Mouse (Mus musculus): Measurements from ENCODE around the gene Anapc16. TPM values are rescaled to one million over a fixed set of nuclear protein-coding genes. Genes with fewer than 3 reads are reported as not detected.
A peak's percentile ranks its signal among the peaks of the same experiment; 100 is the strongest.

The Anapc16 gene
- polyA plus RNA-seq, 1 experiment from 2014 or later = 84.7 TPM

DNA sequence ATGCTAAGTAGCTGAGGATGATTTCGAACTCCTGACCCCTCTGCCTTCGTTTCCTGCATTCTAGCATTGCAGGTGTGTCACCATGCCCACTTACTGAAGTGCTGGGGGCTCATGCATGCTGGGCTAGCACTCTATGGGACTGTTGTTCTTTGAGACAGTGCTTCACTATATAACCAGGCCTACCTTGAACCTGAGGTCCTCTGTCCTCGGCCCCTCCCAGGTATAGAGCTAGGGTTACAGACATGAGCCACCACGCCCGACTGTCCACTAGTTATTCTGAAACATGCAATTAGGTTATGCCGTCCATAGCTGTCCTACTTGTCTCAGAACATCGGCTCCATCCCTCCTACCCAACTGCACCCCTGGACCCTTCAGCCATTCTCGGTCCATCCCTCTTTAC is 31.1 kb downstream of the Anapc16 start:
- H3K4me2 ChIP-seq = no peak overlapping the region

DNA sequence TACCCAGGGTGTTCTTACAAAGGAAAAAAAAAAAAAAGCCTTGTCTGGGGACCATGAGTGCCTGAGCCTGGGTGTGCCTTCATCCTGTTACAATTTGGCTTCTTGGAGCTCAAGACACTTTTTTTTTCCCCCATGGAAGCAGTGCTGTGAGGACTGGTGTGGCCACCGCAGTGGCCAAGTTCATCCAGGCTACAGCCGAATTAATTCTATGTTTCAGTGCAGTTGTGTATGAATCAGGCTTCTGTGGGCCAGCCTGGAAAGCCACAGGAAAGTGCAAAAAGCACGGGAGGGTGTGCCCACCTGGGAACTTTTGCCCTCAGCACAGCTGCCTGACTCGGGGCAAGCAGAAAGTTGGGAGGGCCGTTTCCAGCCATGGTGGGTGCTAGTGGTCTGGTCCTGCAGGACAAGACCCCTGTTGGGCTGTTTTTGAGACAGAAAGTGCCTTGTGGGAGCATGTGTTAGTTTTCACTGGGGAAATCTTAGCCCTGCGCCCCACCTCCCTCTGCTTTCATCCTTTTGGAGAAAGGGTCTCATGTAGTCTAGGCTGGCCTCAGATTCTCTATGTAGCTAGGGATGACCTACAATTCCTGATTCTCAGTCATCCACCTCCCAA is 32.4 kb downstream of the Anapc16 start:
- Histone ChIP-seq H3K4me1 (replicated peaks) (peaks cover 40% of the 10 kb centered on the region), H3K27me3 (replicated peaks) (0 out of 2 replicates have a peak, but pooled peaks cover 3% of the 10 kb centered on the region), H3K4me3 (peak overlapping the region; percentile 54), H3K4me2 (peak overlapping the region; percentile 77), H3K27ac (ENCODE audit: poor library complexity, severe bottlenecking) (peak overlapping the region; percentile 95), H3K9ac (peak overlapping the region; percentile 76), H3K36me3 (no peaks in the 10 kb centered on the region), H3K9me3 (replicated peaks) (0 out of 2 replicates have a peak, but pooled peaks cover 4% of the 10 kb centered on the region)
- 17% methylated on average over 6 of the region's 6 CpGs for WGBS
- no peak for ATAC-seq (ENCODE audit: insufficient number of reproducible peaks, low FRiP score)

More for the DNA sequence above, 31.1 kb downstream of the Anapc16 start:
- H3K27me3 ChIP-seq (replicated peaks) = 0 out of 2 replicates have a peak, but pooled peaks cover 3% of the 10 kb centered on the region
- no peak overlapping the region for H3K27ac ChIP-seq (ENCODE audit: poor library complexity, severe bottlenecking)
- no peak for ATAC-seq (ENCODE audit: insufficient number of reproducible peaks, low FRiP score)
- 87% methylated on average over 8 of the region's 8 CpGs for WGBS
- H3K4me3 ChIP-seq = no peak overlapping the region
- no peaks in the 10 kb centered on the region for H3K36me3 ChIP-seq
- H3K9ac ChIP-seq = no peak overlapping the region
- 0 out of 2 replicates have a peak, but pooled peaks cover 2% of the 10 kb centered on the region for H3K9me3 ChIP-seq (replicated peaks)
- H3K4me1 ChIP-seq (replicated peaks) = peaks cover 39% of the 10 kb centered on the region

DNA sequence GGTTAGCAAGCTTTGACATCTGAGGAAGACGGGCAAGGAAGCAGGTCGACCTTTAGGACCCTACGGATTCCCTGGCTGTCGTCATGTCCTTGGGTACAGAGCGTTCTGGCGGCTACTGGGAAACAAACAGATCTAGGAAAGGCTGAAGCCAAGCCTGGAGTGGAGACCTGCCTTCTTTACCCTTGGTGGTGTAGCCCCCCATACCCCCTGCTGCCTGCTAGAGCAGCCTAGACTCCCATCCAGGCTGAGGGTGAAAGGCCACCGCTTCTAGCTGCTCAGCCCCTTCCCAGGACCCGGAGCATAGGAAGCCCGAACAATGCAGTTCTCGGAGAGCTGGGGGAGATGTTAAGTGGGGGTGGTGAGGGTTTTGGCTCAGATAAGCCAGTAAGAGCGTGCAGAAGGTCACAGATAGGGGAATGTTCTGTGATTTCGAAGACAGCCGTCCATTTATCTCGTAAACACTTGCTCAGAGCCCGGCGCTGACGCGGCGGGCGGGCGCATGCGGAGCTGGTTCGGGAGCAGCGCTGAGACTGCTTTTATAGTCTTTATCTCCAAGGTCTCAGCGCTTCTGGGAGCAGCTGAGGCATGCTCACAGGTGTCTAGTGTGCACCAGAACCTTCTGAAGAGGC is 33.0 kb downstream of the Anapc16 start:
- peak overlapping the region; percentile 76 for H3K9ac ChIP-seq
- no peaks in the 10 kb centered on the region for H3K36me3 ChIP-seq
- peak overlapping the region; percentile 54 for H3K4me3 ChIP-seq
- H3K4me1 ChIP-seq (replicated peaks) = peaks cover 41% of the 10 kb centered on the region
- H3K4me2 ChIP-seq = peak overlapping the region; percentile 77
- WGBS = under 1% methylated on average over 25 of the region's 25 CpGs
- H3K9me3 ChIP-seq (replicated peaks) = 0 out of 2 replicates have a peak, but pooled peaks cover 4% of the 10 kb centered on the region
- peak; percentile 40; the same call in 1 of the 2 replicates for ATAC-seq (ENCODE audit: insufficient number of reproducible peaks, low FRiP score)
- 0 out of 2 replicates have a peak, but pooled peaks cover 3% of the 10 kb centered on the region for H3K27me3 ChIP-seq (replicated peaks)
- H3K27ac ChIP-seq (ENCODE audit: poor library complexity, severe bottlenecking) = peak overlapping the region; percentile 95

DNA sequence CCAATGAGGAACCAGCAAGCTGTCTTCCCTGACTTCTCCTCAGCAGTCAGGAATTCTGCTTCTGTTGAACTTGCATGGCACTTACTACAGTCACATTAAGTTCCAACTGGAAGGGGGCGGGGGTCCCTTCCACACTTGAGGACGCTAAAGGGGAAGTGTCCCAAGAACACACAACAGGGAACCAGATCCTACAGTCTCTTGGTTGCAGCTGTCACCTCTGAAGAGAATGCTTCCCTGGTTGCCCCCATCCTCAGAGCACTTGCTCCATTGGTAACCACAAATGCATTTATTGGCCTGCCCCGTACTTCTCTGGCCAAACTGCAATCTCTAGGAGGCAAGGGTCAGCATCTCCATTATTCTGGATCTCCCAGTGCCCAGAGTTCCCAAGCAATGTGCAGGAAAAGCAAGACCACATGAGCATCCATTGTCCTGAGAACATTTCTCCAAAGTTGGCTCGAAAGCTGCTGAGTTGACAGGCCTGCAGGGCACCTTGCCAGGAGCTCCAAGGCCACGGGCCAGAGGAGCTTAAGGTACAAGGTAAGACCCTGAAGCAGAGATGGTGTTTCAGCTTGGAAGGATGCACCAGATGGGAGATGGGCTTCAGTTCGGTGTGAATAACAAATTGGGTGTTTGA is 35.5 kb downstream of the Anapc16 start:
- H3K9ac ChIP-seq = no peak overlapping the region
- no peak overlapping the region for H3K27ac ChIP-seq (ENCODE audit: poor library complexity, severe bottlenecking)
- H3K36me3 ChIP-seq = no peaks in the 10 kb centered on the region
- H3K9me3 ChIP-seq (replicated peaks) = 0 out of 2 replicates have a peak, but pooled peaks cover 4% of the 10 kb centered on the region
- peaks cover 33% of the 10 kb centered on the region for H3K4me1 ChIP-seq (replicated peaks)
- WGBS = 80% methylated on average over 6 of the region's 6 CpGs
- 0 out of 2 replicates have a peak, but pooled peaks cover 3% of the 10 kb centered on the region for H3K27me3 ChIP-seq (replicated peaks)
- H3K4me2 ChIP-seq = no peak overlapping the region
- no peak overlapping the region for H3K4me3 ChIP-seq
- ATAC-seq (ENCODE audit: insufficient number of reproducible peaks, low FRiP score) = no peak

DNA sequence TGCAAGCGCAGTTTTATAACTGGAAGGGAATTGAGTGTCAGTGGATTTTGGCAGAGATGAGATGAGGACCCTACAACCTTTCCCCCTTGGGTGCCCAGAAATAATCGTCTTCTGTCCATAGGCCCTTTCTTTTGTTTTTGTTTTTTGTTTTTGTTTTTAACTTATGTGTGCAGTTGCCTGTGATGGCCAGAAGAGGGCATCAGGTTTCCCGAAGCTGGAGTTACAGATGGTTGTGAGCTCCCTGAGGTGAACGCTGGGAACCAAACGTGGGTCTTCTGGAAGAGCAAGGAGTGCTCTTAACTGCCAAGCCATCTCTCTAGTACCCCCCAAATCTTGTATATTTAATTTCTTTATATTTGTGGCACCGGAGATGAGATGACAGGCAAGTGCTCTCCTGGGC is 36.2 kb downstream of the Anapc16 start:
- Histone ChIP-seq H3K9me3 (replicated peaks) (0 out of 2 replicates have a peak, but pooled peaks cover 4% of the 10 kb centered on the region), H3K9ac (no peak overlapping the region), H3K27ac (ENCODE audit: poor library complexity, severe bottlenecking) (no peak overlapping the region), H3K4me3 (no peak overlapping the region), H3K27me3 (replicated peaks) (0 out of 2 replicates have a peak, but pooled peaks cover 2% of the 10 kb centered on the region), H3K4me1 (replicated peaks) (peaks cover 33% of the 10 kb centered on the region), H3K36me3 (no peaks in the 10 kb centered on the region), H3K4me2 (no peak overlapping the region)
- 87% methylated on average over 6 of the region's 6 CpGs for WGBS
- ATAC-seq (ENCODE audit: insufficient number of reproducible peaks, low FRiP score) = no peak

DNA sequence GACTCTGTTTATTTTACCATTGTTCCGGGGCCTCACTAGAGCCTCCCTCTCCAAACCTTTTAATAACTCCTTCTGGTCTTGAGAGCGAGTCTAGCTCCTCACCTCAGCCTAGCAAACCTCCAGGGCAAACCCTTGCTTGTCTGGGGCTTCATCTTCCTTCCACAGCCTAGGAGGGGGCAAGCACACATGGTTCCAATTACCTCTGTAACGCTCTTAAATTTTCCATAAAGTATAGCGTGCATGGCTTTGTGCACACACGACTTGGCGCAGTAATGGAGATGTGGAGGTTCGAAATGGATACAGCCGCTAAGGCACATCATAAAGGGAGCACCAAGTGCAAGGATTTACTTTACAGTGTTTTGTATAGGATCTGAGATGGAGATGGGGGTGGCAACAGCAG is 37.1 kb downstream of the Anapc16 start:
- peak overlapping the region; percentile 65; the same call in 1 of the 2 replicates for H3K27ac ChIP-seq (ENCODE audit: poor library complexity, severe bottlenecking)
- no peaks in the 10 kb centered on the region for H3K36me3 ChIP-seq
- no peak for ATAC-seq (ENCODE audit: insufficient number of reproducible peaks, low FRiP score)
- H3K9me3 ChIP-seq (replicated peaks) = 0 out of 2 replicates have a peak, but pooled peaks cover 4% of the 10 kb centered on the region
- no peak overlapping the region for H3K4me2 ChIP-seq
- H3K4me1 ChIP-seq (replicated peaks) = peaks cover 30% of the 10 kb centered on the region
- H3K9ac ChIP-seq = no peak overlapping the region; the same call in 1 of the 2 replicates
- WGBS = 77% methylated on average over 8 of the region's 8 CpGs
- no peak overlapping the region for H3K4me3 ChIP-seq
- no peaks in the 10 kb centered on the region for H3K27me3 ChIP-seq (replicated peaks)

DNA sequence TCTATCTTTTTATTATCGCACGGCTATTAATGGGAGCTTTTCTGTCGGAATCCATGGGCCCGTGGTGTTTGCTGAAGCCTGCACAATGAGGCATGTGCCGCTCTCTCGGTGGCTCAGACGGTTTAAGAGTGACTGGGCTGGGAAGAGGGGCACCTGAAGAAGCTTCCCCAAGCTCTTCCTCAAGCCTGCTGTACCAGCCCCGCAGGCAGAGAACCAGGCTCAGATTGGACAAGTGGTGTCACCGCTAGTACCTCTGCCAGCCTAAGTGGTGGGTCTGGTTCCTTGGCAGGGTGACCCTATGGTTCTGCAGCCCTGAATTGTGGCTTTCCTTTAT is 37.6 kb downstream of the Anapc16 start:
- Histone ChIP-seq H3K27me3 (replicated peaks) (no peaks in the 10 kb centered on the region), H3K4me3 (no peak overlapping the region), H3K9me3 (replicated peaks) (0 out of 2 replicates have a peak, but pooled peaks cover 4% of the 10 kb centered on the region), H3K36me3 (no peaks in the 10 kb centered on the region), H3K9ac (peak overlapping the region; percentile 43; the same call in 1 of the 2 replicates), H3K27ac (ENCODE audit: poor library complexity, severe bottlenecking) (peak overlapping the region; percentile 65), H3K4me1 (replicated peaks) (peaks cover 25% of the 10 kb centered on the region), H3K4me2 (peak overlapping the region; percentile 64)
- WGBS = 33% methylated on average over 9 of the region's 9 CpGs
- ATAC-seq (ENCODE audit: insufficient number of reproducible peaks, low FRiP score) = peak; percentile 8; the same call in 1 of the 2 replicates

DNA sequence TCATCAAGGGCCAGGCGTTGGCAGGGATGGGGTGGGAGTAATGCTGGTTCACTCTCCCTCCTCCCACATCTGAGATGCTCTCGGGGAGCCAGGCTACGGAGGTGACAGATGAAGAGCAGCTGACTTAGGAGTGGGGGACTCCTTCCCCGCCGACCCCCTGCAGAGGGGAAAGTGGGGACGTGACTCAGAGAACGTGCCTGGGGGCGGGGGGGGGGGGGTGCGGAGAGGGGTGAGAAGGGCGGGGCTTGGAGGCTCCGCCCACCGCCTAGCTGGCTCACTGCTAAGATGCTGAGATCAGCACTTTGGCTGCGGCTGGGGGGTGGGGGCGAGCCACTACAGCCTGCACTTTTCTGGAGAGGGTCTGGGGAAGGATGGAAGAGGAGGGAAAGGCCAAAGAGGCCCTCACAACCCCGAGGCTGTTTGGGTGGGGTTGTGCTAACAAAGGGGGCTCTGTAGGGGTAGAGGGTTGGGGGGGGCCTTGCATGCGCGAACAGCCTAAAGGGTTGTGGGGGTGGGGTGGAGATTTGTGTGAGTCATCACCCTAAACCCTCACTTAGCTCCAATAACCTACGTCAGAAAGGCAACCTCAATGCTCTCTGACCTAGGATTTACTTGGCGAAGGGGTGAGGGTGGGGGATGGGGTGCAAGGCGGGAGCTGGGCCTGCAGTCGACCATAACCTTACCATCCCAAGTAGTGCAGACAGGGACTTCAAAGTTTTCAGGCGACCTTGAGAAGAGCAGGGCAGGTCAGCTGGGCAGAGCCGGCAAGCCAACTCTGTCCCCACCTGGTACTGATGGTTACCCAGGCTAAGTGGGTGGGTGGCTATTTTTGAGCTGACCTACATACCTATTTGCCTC is 38.2 kb downstream of the Anapc16 start:
- Histone ChIP-seq H3K27me3 (replicated peaks) (no peaks in the 10 kb centered on the region), H3K27ac (ENCODE audit: poor library complexity, severe bottlenecking) (peak overlapping the region; percentile 65), H3K4me2 (peak overlapping the region; percentile 64), H3K4me1 (replicated peaks) (peaks cover 25% of the 10 kb centered on the region), H3K4me3 (peak overlapping the region; percentile 23), H3K36me3 (no peaks in the 10 kb centered on the region), H3K9ac (peak overlapping the region; percentile 23; the same call in 1 of the 2 replicates), H3K9me3 (replicated peaks) (0 out of 2 replicates have a peak, but pooled peaks cover 4% of the 10 kb centered on the region)
- ATAC-seq (ENCODE audit: insufficient number of reproducible peaks, low FRiP score) = peak; percentile 71
- WGBS = 7% methylated on average over 22 of the region's 23 CpGs

DNA sequence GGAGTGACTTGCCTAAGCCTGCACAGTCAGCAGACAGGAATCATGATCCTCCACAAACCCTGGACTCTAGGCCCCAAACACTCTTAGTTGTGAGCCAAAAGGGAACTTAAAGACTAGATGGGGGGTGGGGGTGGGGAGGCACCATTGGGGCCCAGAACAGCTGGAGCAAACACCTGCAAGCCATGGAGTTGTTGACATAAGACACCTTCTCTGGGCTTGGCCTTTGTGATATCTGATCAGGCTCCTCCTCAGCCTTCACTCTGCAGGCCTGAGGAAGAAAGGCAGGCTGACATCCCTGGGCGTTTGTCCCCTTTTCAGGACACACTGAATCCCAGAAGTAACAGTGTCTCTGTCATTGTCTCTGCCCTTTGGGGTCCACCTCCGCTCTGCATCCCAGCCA is 39.3 kb downstream of the Anapc16 start:
- ATAC-seq (ENCODE audit: insufficient number of reproducible peaks, low FRiP score) = no peak
- WGBS = 76% methylated on average over 2 of the region's 2 CpGs

DNA sequence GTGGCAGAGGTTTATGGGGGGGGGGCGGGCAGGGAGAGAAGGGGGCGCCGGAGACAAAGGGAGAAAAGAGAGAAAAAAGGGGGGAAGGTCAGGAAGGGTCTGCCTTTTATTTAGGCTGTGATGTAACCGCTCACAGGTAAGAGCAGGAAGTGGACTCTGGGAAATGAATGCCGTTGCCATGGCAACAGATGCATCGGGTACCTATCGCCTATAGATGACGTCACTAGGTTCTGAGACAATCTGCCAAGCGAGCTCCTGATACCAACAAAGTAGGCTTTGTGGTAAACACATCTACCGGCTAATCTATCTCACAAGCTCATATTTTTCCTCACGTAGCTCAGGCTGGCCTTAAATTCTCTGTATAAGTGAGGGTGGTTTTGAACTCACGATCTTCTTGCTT is 43.4 kb downstream of the Anapc16 start:
- H3K36me3 ChIP-seq = no peaks in the 10 kb centered on the region
- peaks cover 33% of the 10 kb centered on the region for H3K27me3 ChIP-seq (replicated peaks)
- 68% methylated on average over 11 of the region's 12 CpGs for WGBS
- no peak overlapping the region for H3K9ac ChIP-seq
- no peak for ATAC-seq (ENCODE audit: insufficient number of reproducible peaks, low FRiP score)
- H3K9me3 ChIP-seq (replicated peaks) = no peaks in the 10 kb centered on the region
- no peak overlapping the region for H3K27ac ChIP-seq (ENCODE audit: poor library complexity, severe bottlenecking)
- no peak overlapping the region for H3K4me2 ChIP-seq
- H3K4me1 ChIP-seq (replicated peaks) = peaks cover 25% of the 10 kb centered on the region
- H3K4me3 ChIP-seq = no peak overlapping the region

More for the DNA sequence above, 39.3 kb downstream of the Anapc16 start:
- H3K9ac ChIP-seq = no peak overlapping the region
- H3K27me3 ChIP-seq (replicated peaks) = peaks cover 9% of the 10 kb centered on the region
- H3K4me1 ChIP-seq (replicated peaks) = peaks cover 26% of the 10 kb centered on the region
- 0 out of 2 replicates have a peak, but pooled peaks cover 4% of the 10 kb centered on the region for H3K9me3 ChIP-seq (replicated peaks)
- H3K4me3 ChIP-seq = no peak overlapping the region
- no peaks in the 10 kb centered on the region for H3K36me3 ChIP-seq
- no peak overlapping the region; the same call in 1 of the 2 replicates for H3K27ac ChIP-seq (ENCODE audit: poor library complexity, severe bottlenecking)
- no peak overlapping the region for H3K4me2 ChIP-seq

Data from heart, embryonic 12.5 days (tissue).